Mouse (Mus musculus) C3H10T1/2 (cell line): ENCODE results near the gene C130074G19Rik. TPM values are rescaled to one million over a fixed set of nuclear protein-coding genes. Genes with fewer than 3 reads are reported as not detected.

ENCODE experiments used
- polyA plus RNA-seq, 2 experiments: library from polyadenylated mRNA; unstranded; fragments of >200 nt; fragmentation: generic; extraction: Trizol; gene quantifications; one replicate each; pipeline ENCODE4 v1.2.1; 2012; ENCODE audit warnings: missing spikeins in 2 of 2

Gene C130074G19Rik
- not detected for polyA plus RNA-seq

DNA sequence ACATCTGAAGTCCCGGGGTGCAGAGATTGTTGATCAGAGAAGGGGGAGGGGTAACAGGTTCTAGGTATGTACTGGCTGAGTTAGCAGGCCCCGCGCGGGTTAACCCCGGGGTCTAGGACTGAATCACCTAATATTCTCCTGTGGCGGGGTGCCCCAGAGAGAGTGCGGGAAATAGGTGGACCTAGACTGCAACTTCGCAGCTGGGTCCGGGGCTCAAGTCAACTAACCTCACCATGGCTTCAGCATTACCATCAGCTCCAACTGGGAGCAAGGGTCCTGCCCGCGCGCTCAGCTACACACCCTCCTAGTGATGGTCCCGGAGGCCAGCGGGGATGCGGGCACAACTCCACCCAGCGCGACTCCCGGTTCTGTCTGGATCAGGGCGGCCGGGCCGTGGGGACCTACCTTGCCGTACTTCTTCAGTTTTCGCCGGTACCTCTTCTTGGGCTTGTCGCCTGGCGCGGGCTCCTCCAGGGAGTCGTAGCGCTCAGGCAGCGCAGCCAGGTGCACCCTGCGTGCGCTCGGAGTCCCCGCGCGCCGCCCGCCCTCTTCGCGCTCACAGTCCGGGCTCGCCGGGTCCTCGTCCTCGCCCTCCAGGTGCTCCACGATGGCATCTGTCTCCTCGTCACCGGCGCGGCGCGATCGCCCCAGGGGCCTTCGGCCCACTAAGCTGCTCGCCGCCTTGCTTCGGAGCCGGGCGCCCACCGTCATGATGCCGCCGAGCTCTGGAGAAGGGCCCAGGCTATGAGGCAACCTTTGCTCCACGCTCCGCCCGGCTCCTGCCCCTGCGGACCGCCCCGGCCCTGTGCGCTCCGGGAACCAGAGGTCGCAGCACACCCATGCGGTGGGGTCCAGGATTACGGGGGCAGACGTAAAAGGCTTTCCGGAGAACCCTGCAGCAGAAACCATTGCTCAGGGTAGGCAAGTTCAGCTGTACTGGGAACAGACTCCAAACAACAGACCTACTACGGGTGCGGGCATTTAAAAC, at the start of gene C130074G19Rik:
TSS of gene C130074G19Rik (minus strand) at position 938 of the 988 bp plus-strand sequence.

GRCm38 (mm10) chr1:184846092-184846750, 36.8 kb downstream of the C130074G19Rik start, which contains the start of gene Marc2:
TSS of gene Marc2 (minus strand) at chr1:184846451.

Other genes with a start within 250 kb of the C130074G19Rik start
- gene Hlx, start 150.6 kb downstream of the C130074G19Rik start, polyA plus RNA-seq: 10 to 100 TPM; 11.4 to 37.4 TPM
- under 1 TPM in 1 of 2 experiments, not detected in 1; 0.04 TPM for gene Marc1, start 71.9 kb downstream of the C130074G19Rik start, polyA plus RNA-seq
- gene Marc2, start 36.8 kb downstream of the C130074G19Rik start, polyA plus RNA-seq: 100 to 1,000 TPM; 107 to 142 TPM
- 1 to 10 TPM in 1 of 2 experiments, under 1 TPM in 1; 0.43 to 5.2 TPM for gene Mark1, start 116.4 kb upstream of the C130074G19Rik start, polyA plus RNA-seq